Mouse (Mus musculus): ENCODE results near the gene Them7.

The Them7 gene

GRCm38 (mm10) chr2:105311414-105311813 lies 87.3 kb downstream of the Them7 start:
- no peak for DNase-seq (ENCODE audit: low spot score)

GRCm38 (mm10) chr2:105311991-105312390 lies 87.9 kb downstream of the Them7 start:
- no peak for DNase-seq (ENCODE audit: low spot score)

GRCm38 (mm10) chr2:105313077-105313476 lies 89.0 kb downstream of the Them7 start:
- no peak for DNase-seq (ENCODE audit: low spot score)

DNA sequence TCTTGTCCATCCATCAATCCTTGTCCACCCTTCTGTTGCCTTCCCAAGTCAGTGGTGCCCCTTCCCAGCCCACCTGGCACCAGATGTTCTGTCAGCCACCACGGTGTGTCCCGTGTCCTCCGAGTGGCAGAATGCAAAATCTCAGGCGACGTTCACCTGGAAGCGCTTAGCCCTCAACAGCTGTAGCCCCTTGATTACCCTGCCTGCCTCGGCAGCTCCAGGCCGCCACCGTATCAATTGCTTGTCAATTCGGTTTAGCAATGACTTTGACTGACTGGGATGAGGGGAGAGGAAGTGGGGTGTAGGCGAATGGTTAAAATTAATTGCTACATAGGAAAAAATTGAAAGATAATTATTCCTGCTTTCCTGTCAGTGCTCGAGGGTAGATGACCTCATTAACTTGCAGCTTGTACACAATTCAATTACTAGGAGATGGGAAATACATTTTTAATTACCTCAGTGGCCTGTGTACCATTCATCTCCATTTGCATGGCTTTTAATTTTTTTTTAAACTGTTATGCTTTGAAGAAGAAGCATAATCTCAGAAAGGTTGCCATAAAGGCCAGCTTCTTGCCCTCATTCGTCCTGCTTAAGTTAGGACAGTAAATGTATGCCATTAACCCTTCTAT lies 93.5 kb downstream of the Them7 start:
- DNase-seq (ENCODE audit: low spot score) = no peak

DNA sequence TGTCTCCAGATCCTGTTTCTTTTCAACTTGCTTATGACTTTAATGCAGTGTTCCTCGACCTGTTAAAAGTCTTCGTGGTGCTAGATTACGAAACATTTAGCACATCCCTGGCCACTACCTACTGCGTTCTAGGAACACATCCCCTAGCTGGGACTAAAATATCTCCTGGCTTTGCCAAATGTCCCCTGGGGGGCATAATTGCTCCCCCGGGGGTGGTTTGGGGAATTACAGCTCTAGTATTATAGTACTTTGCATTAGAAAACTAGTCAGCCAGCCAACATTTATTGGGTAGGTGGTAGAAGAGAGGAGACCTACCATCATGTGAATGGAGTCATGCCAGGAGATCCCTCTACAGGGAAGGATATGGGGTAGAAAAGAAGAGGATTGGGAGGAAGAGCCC lies 101.9 kb downstream of the Them7 start:
- DNase-seq (ENCODE audit: low spot score) = no peak

GRCm38 (mm10) chr2:105330024-105330423 lies 105.9 kb downstream of the Them7 start:
- no peak for DNase-seq (ENCODE audit: low spot score)

GRCm38 (mm10) chr2:105333107-105333506 lies 109.0 kb downstream of the Them7 start:
- DNase-seq (ENCODE audit: low spot score) = no peak

DNA sequence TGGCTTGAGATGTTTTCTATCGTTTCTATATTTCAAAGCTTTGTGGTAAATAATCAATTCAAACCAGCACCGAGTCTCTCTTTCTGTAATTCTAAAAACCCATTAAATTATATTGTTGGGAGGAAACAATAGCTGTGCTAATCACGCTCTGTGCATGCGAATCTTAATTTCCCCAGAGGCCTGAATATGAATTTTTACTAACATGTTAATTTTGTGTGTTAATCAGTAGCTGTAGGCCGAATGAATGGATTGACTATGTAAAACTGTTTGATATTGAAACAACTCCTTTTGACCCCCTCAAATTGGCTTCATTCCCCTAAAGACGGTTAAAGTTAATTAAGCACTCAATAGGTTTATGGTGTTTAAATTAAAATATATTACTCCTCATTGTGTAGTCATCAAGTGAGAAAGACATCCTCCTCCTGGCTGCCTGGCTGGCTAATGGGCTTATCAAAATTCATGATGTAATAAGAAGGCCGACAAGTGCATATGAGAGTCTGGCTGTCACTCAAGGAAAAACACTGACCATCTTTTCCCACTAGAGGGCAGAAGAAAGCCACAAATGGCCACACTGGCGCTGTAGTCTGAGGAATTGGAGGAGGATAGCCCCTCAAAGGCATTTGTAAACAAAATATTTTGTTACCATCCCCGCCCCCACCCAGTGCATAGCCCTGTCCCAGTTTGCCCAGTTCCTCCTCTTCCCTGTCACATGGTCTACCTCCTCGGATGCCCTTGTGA lies 110.0 kb downstream of the Them7 start:
- DNase-seq (ENCODE audit: low spot score) = peak; percentile 10

GRCm38 (mm10) chr2:105335661-105336060 lies 111.5 kb downstream of the Them7 start:
- DNase-seq (ENCODE audit: low spot score) = no peak

GRCm38 (mm10) chr2:105336314-105337027 lies 112.4 kb downstream of the Them7 start:
- DNase-seq (ENCODE audit: low spot score) = no peak

DNA sequence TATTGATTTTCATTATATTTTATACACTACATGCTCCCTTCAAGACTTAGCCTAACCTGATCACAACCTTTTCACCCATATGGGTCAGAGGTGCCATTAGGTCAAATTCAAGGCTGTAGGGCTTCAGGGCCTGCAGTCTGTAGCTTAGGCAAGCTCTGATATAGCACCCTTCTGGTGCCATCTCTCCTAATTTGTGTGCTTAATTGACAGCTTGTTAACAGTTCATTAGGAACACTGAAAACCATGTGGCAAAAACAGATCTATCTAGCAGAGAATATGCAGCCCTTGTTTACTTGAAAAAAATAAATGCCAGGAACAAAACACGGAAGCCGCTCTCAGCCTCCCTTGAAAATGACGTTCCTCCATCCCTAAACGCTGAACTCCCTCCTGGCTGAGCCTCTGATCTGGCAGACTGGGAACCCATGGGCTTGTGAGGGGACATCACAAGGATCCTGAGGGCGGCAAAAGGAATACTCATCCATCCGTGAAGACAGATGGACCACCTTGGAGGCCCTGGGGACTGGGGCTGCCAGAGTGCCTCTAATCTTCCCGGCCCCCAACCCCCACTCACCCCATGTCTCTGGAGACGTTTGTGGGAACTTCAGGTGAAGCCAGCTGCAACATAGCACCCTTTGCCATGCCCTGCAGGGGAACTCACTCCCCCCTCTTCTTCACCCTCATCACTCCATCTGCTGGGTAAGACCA lies 113.2 kb downstream of the Them7 start:
- DNase-seq (ENCODE audit: low spot score) = no peak

DNA sequence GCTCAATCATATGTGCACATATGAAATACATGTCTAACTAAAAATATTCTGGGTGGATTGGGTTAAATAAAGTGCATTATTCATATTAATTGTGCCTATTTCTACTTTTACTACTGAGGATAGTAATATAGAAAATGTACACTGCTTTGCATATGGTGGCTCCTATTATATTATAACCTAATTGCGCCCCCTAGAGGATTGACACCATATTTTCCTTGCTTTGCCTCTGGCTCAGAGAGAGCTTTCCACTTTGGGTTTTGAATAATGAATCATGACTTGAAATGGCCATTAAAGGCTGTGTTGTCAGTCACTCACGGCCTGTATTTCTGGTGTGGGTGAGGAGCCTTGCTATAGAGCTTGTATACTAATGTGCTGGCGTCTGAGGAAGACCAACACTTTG lies 115.9 kb downstream of the Them7 start:
- no peak for DNase-seq (ENCODE audit: low spot score)

- DNase-seq (ENCODE audit: low spot score) = no peak
Measured at GRCm38 (mm10) chr2:105348886-105349285, 124.8 kb downstream of the Them7 start.

- DNase-seq (ENCODE audit: low spot score) = no peak
Measured at GRCm38 (mm10) chr2:105356791-105357190, 132.7 kb downstream of the Them7 start.

GRCm38 (mm10) chr2:105358040-105358439 lies 133.9 kb downstream of the Them7 start:
- DNase-seq (ENCODE audit: low spot score) = no peak

DNA sequence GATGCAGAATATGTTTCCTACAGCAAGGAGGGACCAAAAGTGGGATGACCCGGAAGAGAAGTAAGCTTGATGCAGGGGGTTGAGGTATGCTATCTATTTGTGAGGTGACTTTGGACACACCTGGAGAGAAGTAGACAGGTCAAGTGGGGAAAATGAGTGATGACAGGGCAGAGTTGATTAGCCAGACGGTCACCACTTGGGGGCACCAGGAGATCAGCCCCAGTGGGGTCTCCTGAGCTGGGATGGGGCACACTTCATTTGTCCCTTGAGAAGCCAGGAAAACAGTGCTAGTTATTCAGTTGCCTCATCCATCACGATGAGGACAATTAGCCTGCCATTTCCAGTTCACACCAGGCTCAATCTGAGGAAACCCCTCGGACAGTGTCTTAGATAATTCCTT lies 143.5 kb downstream of the Them7 start:
- DNase-seq (ENCODE audit: low spot score) = peak; percentile 28

DNA sequence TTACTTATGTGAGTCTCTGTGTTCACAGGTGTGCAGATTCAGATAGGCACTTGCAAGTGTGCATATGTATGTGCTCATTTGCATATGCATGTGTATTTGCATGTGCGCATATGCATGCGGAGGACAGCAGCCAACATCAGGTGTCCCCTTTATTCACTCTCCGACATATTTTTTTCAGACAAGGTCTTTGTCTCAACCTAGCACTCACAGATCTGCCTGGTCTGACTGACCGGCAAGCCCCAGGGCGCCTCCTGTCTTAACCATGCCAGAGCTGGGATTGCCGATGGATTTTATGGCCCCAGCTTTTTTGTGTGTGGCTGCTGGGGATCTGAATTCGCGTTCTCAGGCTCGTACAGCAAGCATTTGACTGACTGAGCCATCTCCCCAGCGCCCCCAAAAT lies 146.1 kb downstream of the Them7 start:
- no peak for DNase-seq (ENCODE audit: low spot score)

GRCm38 (mm10) chr2:105370698-105371097 lies 146.6 kb downstream of the Them7 start:
- DNase-seq (ENCODE audit: low spot score) = no peak

DNA sequence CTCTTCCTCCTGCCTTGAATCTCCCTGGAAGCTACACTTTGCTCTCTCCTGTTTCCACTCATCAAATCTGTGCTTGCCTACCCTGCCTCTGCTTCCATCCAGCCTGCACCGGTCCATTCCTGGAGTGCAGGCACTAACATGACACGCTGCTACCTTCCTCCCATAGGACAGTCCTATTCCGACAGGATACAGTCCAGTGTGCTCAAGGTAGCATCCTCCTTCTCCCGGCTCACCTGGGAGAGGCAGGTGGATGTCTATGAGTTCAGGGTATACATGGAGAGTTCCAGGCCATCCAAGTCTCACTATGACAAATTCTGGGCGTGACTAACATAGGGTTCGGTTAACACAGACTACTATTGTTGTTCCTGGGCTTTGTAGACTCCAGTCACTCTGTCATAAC lies 148.0 kb downstream of the Them7 start:
- no peak for DNase-seq (ENCODE audit: low spot score)

DNA sequence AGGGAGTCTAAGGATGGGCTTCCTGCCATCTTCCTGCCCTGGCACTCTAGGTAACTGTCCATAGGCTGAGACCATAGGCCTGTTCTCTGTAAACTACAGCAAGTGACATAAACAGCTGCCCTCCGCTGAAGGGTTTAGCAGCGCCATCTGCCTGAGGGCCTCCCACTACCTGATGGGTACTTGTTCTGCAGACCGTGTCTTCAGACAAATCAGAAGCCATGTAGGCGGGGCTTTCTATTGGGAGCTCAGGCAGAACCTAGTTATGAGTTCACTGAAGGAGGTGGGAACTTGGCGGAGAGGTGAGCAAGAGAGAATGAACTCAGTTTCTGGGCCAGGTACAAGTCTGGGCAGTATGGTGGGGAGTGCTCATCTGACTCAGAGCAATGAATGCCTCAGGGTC lies 148.6 kb downstream of the Them7 start:
- no peak for DNase-seq (ENCODE audit: low spot score)

- no peak for DNase-seq (ENCODE audit: low spot score)
Measured at GRCm38 (mm10) chr2:105373658-105374057, 149.5 kb downstream of the Them7 start.

- DNase-seq (ENCODE audit: low spot score) = no peak
Measured at GRCm38 (mm10) chr2:105375261-105375660, 151.1 kb downstream of the Them7 start.

DNA sequence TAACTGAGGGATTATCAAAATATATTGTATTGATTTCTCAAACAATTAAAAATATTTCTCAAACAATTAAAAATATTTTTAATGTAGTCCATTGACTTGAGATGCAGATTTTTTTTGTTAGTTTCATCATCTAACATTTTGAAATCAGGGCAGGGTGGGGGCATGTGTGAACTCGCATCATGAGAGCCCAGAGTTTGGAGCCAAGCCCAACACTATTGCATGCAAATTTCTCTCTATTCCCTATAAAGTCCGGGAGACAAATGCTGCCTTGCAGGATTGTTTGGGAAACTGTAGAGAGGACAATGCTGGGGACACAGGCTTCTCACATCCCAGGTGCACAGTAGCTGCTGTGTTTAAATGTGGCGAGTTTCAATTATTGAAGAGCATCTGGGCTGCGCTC lies 151.6 kb downstream of the Them7 start:
- no peak for DNase-seq (ENCODE audit: low spot score)

Measured in T-cell, adult 2 months (primary cell).